Mouse (Mus musculus) bone marrow, adult 2 months (tissue): ENCODE measurements around the gene Spata7.

ENCODE experiments used
- CTCF ChIP-seq: fragments of 200-500 bp; IDR thresholded peaks from 2 replicates; pipeline ENCODE4 v1.5.1; 2011; ENCODE audit warnings: low read length, control low read depth; ENCODE audit not compliant: control insufficient read depth, insufficient read depth
- POLR2A ChIP-seq: fragments of 200-500 bp; IDR thresholded peaks from 2 replicates; pipeline ENCODE4 v1.6.1; 2011; ENCODE audit warnings: low read depth, mild to moderate bottlenecking, control low read depth, low read length, borderline replicate concordance; ENCODE audit not compliant: control insufficient read depth

DNA sequence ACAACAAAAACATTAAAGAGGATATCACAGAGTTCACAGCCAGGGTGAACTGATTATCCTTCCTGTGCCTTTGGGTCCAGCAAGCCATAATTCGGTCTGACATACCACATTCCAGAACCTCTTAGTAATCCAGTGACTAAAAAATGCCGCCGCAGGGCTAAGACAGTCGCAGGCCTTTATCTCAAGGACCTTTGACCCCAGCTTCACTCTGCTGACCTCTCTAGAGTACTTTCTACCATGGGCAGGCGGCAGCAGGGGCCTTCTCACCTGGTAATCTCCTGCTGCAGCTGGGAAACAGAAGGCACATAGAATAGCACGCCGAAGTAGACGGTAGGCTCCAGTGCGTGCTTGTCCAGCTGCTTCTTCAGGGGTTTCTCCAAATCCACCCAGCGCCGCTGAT is 86.8 kb downstream of the Spata7 start:
- TF ChIP-seq CTCF (no peak), POLR2A (no peak)
